Mouse (Mus musculus) embryonic facial prominence, embryonic 14.5 days (tissue): ENCODE results near the gene Cwc22. TPM values are rescaled to one million over a fixed set of nuclear protein-coding genes. Genes with fewer than 3 reads are reported as not detected.

Source experiments
- ATAC-seq: fragments of 200-750 bp; cut with Nextera tagmentation; 2 replicates; pipeline ENCODE4 v1.8.0; 2017; ENCODE audit warnings: low read depth, moderate number of reproducible peaks, moderate TSS enrichment
- DNase-seq: peaks from one replicate; pipeline ENCODE4 v3.0.0-alpha.2; 2015; ENCODE audit warnings: low spot score
- H3K27ac ChIP-seq: fragments of 300-500 bp; sonication (generic); replicated peaks from 2 replicates; pipeline ENCODE4 v1.5.1; 2014; ENCODE audit warnings: low read depth, mild to moderate bottlenecking, low read length, moderate library complexity
- H3K27me3 ChIP-seq: fragments of 300-500 bp; sonication (generic); replicated peaks from 2 replicates; pipeline ENCODE4 v1.6.1; 2014; ENCODE audit warnings: low read length; ENCODE audit not compliant: control insufficient read depth, insufficient read depth
- H3K36me3 ChIP-seq: fragments of 300-500 bp; sonication (generic); 2 replicates; pipeline ENCODE4 v1.6.1; 2014; ENCODE audit warnings: low read length, mixed read lengths; ENCODE audit not compliant: control insufficient read depth, insufficient read depth
- H3K4me1 ChIP-seq: fragments of 300-500 bp; sonication (generic); 2 replicates; pipeline ENCODE4 v1.6.1; 2014; ENCODE audit warnings: antibody characterized with exemption, low read length; ENCODE audit not compliant: control insufficient read depth, insufficient read depth
- H3K4me2 ChIP-seq: fragments of 300-500 bp; sonication (generic); 2 replicates; pipeline ENCODE4 v1.6.1; 2014; ENCODE audit warnings: low read depth, mild to moderate bottlenecking, low read length, moderate library complexity, mixed read lengths
- H3K4me3 ChIP-seq: fragments of 300-500 bp; sonication (generic); 2 replicates; pipeline ENCODE4 v1.5.1; 2014; ENCODE audit warnings: low read depth, mild to moderate bottlenecking, low read length
- H3K9ac ChIP-seq: fragments of 300-500 bp; sonication (generic); 2 replicates; pipeline ENCODE4 v1.6.1; 2014; ENCODE audit warnings: low read depth, mild to moderate bottlenecking, low read length, moderate library complexity, mixed read lengths
- H3K9me3 ChIP-seq: fragments of 300-500 bp; sonication (generic); 2 replicates; pipeline ENCODE4 v1.6.1; 2016; ENCODE audit warnings: low read length; ENCODE audit not compliant: control insufficient read depth
- WGBS: fragments of 180-500 bp; shearing (Covaris S2); extraction: QIAGEN DNeasy Blood & Tissue Kit; methylation state at CpG from one replicate; pipeline ENCODE4 v1.1.7; 2014; 5-methylcytosine and 5-hydroxymethylcytosine counted together
- polyA plus RNA-seq: library from polyadenylated mRNA; unstranded; fragments of >200 nt; fragmentation: Nextera tagmentation; extraction: Ambion mirVana; gene quantifications from 2 replicates; pipeline ENCODE4 v1.2.1, GENCODE M21; 2014

Cwc22 gene
- polyA plus RNA-seq, 1 experiment from 2014 or later, result 26.6 TPM

DNA sequence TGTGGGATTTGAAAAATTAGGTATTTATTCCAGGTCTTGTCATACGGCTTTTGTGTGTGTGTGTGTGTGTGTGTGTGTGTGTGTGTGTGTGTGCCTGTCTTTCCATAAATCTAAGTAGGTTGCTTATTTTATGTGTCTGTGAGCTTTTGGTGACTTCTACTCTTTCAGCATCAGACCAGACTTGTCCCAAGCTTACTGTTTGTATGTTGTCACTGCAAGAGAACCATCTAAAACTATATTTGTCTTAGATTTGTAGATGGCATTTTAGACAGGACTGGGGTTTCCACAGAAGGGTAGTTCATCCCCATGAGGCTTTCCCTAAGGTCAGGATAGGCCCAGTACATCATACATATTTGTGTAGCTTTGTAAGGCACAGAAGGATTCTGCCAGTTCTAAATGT lies 13.2 kb upstream of the Cwc22 start:
- Histone ChIP-seq H3K4me1 (no peaks in the 10 kb centered on the region), H3K4me3 (no peak overlapping the region)
- WGBS, result 74% methylated on average over 1 of the region's 1 CpGs

DNA sequence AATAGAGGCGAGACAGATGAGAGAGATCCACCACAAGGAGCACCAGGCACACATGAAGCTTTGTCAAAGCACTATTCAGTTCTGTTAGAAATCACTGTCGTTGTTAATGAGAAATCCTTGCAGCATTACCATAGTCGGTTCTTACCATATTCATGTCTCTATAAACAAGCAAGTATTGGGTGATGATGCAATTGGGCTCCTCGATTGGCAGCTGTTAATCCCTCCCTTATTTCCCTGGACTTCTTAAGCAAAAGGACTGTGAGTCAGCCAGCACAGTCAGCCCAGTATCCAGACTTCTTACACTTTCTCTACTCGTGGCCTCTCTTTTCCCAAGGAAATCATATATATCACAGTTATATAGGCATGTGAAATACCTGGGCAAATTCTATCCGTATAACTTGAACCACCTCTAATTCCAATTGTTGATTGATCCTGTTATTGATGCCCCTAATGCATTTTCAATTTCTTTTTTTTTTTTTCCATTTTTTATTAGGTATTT lies 5.3 kb upstream of the Cwc22 start:
- Histone ChIP-seq H3K9me3 (no peaks in the 10 kb centered on the region), H3K36me3 (no peaks in the 10 kb centered on the region), H3K27ac (no peak overlapping the region), H3K4me2 (no peak overlapping the region), H3K4me1 (no peaks in the 10 kb centered on the region), H3K9ac (no peak overlapping the region), H3K27me3 (no peaks in the 10 kb centered on the region), H3K4me3 (no peak overlapping the region)
- no peak for DNase-seq
- no peak for ATAC-seq
- 86% methylated on average over 6 of the region's 6 CpGs for WGBS

More for the DNA sequence above, 13.2 kb upstream of the Cwc22 start:
- Histone ChIP-seq H3K4me2 (no peak overlapping the region), H3K27me3 (no peaks in the 10 kb centered on the region), H3K9ac (no peak overlapping the region), H3K36me3 (no peaks in the 10 kb centered on the region), H3K9me3 (no peaks in the 10 kb centered on the region), H3K27ac (no peak overlapping the region)
- DNase-seq (no peak), ATAC-seq (no peak)

DNA sequence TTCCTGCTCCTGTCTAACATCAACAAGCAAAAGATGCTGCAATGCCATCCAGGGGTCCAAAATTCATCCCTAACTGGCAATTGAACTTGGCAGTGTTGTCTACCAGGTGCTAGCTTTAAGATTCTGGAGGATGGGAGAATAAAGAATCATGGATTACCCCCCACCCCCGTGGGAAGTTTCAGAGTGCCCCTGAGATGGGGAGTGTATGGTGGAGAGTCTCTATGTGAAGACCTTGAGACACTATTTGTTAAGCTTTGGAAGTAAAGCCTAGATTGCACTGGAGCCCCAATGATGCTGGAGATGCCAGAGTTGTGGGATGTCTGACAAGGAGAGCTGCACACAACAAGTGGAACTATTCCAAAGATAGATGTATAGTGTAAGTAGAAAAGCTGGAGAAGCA lies 3.9 kb upstream of the Cwc22 start:
- ATAC-seq (no peak), DNase-seq (no peak)
- H3K27ac ChIP-seq, result no peak overlapping the region
- H3K4me1 ChIP-seq, result peaks cover 3% of the 10 kb centered on the region
- WGBS, result 67% methylated on average over 1 of the region's 1 CpGs
- no peak overlapping the region for H3K4me2 ChIP-seq
- H3K36me3 ChIP-seq, result no peaks in the 10 kb centered on the region
- no peak overlapping the region for H3K4me3 ChIP-seq
- no peak overlapping the region for H3K9ac ChIP-seq
- H3K27me3 ChIP-seq, result no peaks in the 10 kb centered on the region
- no peaks in the 10 kb centered on the region for H3K9me3 ChIP-seq

DNA sequence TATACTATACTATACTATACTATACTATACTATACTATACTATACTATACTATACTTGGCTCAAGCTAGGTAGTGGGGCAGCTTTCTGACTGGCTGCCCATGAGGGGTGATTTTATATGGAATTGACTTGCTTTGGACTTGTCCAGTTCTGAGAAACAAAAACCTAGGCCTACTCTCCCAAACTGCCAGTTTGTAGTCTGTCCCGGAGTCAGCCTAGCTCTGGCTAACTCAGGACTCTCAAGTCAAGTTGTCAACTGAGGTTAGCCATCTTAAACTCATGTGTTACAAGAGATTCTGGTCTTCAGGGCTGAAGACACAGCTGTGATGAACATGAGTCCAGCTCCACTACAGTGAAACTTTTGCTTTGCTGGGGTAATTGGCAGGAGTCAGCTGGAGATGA lies 3.3 kb upstream of the Cwc22 start:
- no peak overlapping the region for H3K9ac ChIP-seq
- peaks cover 6% of the 10 kb centered on the region for H3K4me1 ChIP-seq
- H3K27ac ChIP-seq, result no peak overlapping the region
- no peak for ATAC-seq
- H3K4me3 ChIP-seq, result no peak overlapping the region
- H3K9me3 ChIP-seq, result no peaks in the 10 kb centered on the region
- 75% methylated on average over 1 of the region's 1 CpGs for WGBS
- DNase-seq, result no peak
- no peaks in the 10 kb centered on the region for H3K36me3 ChIP-seq
- H3K27me3 ChIP-seq, result no peaks in the 10 kb centered on the region
- no peak overlapping the region for H3K4me2 ChIP-seq

DNA sequence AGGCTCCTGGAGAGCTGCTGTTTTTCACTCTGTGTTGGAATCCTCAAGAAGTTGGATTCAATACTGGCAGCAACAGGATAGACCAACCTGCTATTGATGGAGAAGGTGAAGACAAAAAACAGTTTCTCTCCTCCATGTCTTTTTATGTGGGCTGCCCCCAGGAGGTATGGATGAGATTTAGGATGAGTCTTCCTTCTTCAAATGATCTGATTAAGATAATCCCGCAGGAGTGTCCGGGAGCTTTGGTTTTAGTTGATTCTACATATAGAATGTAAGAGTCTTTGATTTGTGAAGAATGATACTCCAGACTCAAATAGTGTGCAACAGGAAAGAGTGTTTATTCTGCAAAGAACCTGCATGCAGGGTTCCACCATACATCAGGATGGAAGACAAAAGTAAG lies 2.7 kb upstream of the Cwc22 start:
- no peak for ATAC-seq

DNA sequence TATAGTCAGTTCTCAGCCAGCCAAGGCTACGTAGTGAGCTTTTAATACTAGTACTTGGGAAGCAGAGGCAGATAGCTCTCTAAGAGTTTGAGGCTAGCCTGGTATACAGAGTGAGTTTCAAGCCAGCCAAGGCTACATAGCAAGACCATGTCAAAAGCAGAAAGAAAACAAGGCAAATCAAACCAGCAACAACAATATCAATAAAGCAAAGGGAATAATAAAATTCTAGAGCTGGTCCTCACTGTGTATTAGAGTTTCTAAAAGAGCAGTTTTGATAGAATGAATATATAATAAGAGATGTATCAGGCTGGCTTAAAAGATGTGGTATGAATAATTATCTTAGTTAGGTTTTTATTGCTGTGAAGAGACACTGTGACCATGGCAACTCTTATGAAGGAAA lies 2.0 kb upstream of the Cwc22 start:
- no peaks in the 10 kb centered on the region for H3K9me3 ChIP-seq
- WGBS, result 68% methylated on average over 1 of the region's 1 CpGs
- DNase-seq (no peak), ATAC-seq (no peak)
- H3K27me3 ChIP-seq, result no peaks in the 10 kb centered on the region
- no peak overlapping the region for H3K9ac ChIP-seq
- no peaks in the 10 kb centered on the region for H3K36me3 ChIP-seq
- H3K4me1 ChIP-seq, result peaks cover 6% of the 10 kb centered on the region
- no peak overlapping the region for H3K4me2 ChIP-seq
- H3K4me3 ChIP-seq, result no peak overlapping the region
- no peak overlapping the region for H3K27ac ChIP-seq

More for the DNA sequence above, 2.7 kb upstream of the Cwc22 start:
- no peak overlapping the region for H3K9ac ChIP-seq
- H3K9me3 ChIP-seq, result no peaks in the 10 kb centered on the region
- H3K36me3 ChIP-seq, result no peaks in the 10 kb centered on the region
- H3K27ac ChIP-seq, result no peak overlapping the region
- WGBS, result 90% methylated on average over 2 of the region's 2 CpGs
- no peak overlapping the region for H3K4me3 ChIP-seq
- H3K27me3 ChIP-seq, result no peaks in the 10 kb centered on the region
- H3K4me1 ChIP-seq, result peaks cover 6% of the 10 kb centered on the region
- H3K4me2 ChIP-seq, result no peak overlapping the region
- DNase-seq, result no peak

DNA sequence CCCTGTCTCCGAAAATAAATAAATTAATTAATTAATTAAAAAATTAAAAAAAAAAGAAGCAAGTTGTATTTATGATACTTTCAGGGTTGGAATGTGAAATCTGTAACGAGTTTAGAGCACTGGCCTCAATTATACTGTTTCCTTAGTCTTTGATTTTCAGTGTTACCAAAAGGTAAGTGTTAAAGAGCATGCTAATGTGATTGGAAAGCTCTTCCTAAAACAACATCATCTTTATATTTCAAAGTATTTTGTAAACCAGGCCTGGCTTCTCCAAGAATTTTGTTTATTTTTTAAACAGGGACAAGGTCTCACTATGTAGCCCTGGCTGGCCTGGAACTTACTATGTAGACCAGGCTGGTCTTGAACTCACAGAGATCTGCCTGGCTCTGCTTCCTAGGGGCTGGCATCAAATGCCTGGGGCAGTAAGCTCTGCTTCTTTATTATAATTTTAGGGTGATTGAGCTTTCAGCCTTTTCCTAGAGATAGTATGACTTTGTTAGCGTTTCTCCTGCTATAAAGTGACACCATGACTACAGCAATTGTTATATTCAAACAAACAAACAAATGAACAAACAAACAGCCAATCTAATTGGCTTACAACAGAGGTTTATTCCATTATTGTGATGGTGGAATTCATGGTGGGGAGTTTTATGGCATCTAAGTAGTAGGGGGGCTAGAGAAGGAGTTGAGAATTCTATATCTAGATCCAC lies 1.1 kb upstream of the Cwc22 start:
- Histone ChIP-seq H3K9me3 (no peaks in the 10 kb centered on the region), H3K9ac (no peak overlapping the region), H3K27me3 (no peaks in the 10 kb centered on the region), H3K36me3 (no peaks in the 10 kb centered on the region), H3K27ac (no peak overlapping the region), H3K4me1 (peaks cover 6% of the 10 kb centered on the region), H3K4me2 (no peak overlapping the region), H3K4me3 (no peak overlapping the region)
- ATAC-seq, result no peak
- 75% methylated on average over 3 of the region's 3 CpGs for WGBS
- no peak for DNase-seq

DNA sequence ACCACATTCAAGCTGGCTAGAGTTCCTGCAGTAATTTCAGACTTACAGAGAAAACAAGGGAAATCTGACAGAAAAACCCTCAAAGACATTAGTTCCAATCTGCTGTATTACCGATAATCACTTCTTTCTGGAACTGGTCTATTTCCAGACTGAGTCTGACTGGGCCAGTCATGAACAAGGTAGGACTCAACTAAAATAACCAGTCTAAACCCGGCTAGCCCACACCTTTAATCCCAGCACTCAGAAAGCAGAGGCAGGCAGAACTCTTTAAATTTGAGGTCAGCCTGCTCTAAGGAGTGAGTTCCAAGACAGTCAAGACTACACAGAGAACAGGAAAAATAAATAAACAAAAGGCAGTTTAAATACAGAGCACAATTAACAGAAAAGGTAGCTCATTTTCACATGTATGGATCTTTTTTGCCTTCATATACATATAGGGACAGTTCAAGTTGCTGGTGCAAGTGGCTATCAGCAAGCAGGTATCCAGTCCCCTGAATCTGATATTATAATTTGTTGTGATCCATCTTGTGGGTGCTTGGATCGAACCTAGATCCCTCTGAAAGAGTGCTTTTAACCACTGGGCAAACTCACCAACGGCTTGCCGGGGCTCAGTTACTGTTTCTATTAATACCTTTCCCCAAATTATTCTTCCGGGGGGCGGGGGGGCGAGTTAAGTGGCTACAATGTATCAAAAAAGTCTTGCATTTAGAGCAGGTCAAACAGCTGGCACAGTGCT lies 1.1 kb downstream of the Cwc22 start:
- H3K27ac ChIP-seq, result no peak overlapping the region
- H3K4me1 ChIP-seq, result peaks cover 6% of the 10 kb centered on the region
- peak overlapping the region; percentile 93 for H3K4me2 ChIP-seq
- no peaks in the 10 kb centered on the region for H3K9me3 ChIP-seq
- no peaks in the 10 kb centered on the region for H3K36me3 ChIP-seq
- 39% methylated on average over 8 of the region's 8 CpGs for WGBS
- H3K9ac ChIP-seq, result peak overlapping the region; percentile 93
- H3K27me3 ChIP-seq, result no peaks in the 10 kb centered on the region
- DNase-seq (peak; percentile 11), ATAC-seq (no peak)
- peak overlapping the region; percentile 78 for H3K4me3 ChIP-seq
